Mouse (Mus musculus): ENCODE results near the gene Huwe1.
A peak's percentile ranks its signal among the peaks of the same experiment; 100 is the strongest.

Huwe1 gene

GRCm38 (mm10) chrX:151951181-151951580, 150.6 kb downstream of the Huwe1 start:
- DNase-seq (ENCODE audit: low read depth), result peak; percentile 16
